Mouse (Mus musculus) hindbrain, postnatal 0 days (tissue): ENCODE data around the gene Dlg2. TPM values are rescaled to one million over a fixed set of nuclear protein-coding genes. Genes with fewer than 3 reads are reported as not detected.

ENCODE experiments used
- ATAC-seq: fragments of 200-750 bp; cut with Nextera tagmentation; 2 replicates; pipeline ENCODE4 v1.8.0; 2017; ENCODE audit warnings: mild to moderate bottlenecking, moderate TSS enrichment, moderate library complexity
- DNase-seq: peaks from one replicate; pipeline ENCODE4 v3.0.0-alpha.2; 2015; ENCODE audit warnings: low spot score
- H3K27ac ChIP-seq: fragments of 300-500 bp; sonication (generic); 2 replicates; pipeline ENCODE4 v1.5.1; 2014; ENCODE audit warnings: mild to moderate bottlenecking
- H3K27me3 ChIP-seq: fragments of 300-500 bp; sonication (generic); 2 replicates; pipeline ENCODE4 v1.6.1; 2014; ENCODE audit warnings: low read length, mixed read lengths; ENCODE audit not compliant: insufficient read depth
- H3K36me3 ChIP-seq: fragments of 300-500 bp; sonication (generic); 2 replicates; pipeline ENCODE4 v1.6.1; 2014; ENCODE audit warnings: low read length, mixed read lengths; ENCODE audit not compliant: insufficient read depth
- H3K4me1 ChIP-seq: fragments of 300-500 bp; sonication (generic); 2 replicates; pipeline ENCODE4 v1.6.1; 2014; ENCODE audit warnings: antibody characterized with exemption, low read length, mixed read lengths; ENCODE audit not compliant: insufficient read depth
- H3K4me2 ChIP-seq: fragments of 300-500 bp; sonication (generic); 2 replicates; pipeline ENCODE4 v1.6.1; 2014; ENCODE audit warnings: low read depth, mild to moderate bottlenecking, low read length, moderate library complexity, mixed read lengths
- H3K4me3 ChIP-seq: fragments of 300-500 bp; sonication (generic); 2 replicates; pipeline ENCODE4 v1.5.1; 2014; ENCODE audit warnings: low read length
- H3K9ac ChIP-seq: fragments of 300-500 bp; sonication (generic); replicated peaks from 2 replicates; pipeline ENCODE4 v1.6.1; 2014; ENCODE audit warnings: mild to moderate bottlenecking, low read length, moderate library complexity, mixed read lengths
- H3K9me3 ChIP-seq: fragments of 300-500 bp; sonication (generic); 2 replicates; pipeline ENCODE4 v1.6.1; 2016; ENCODE audit warnings: low read length, mixed read lengths
- CTCF ChIP-seq: IDR thresholded peaks from 2 replicates; pipeline ENCODE4 v1.5.1; 2016; ENCODE audit warnings: antibody characterized with exemption, control low read depth, low read depth
- WGBS: fragments of 180-500 bp; shearing (Covaris S2); extraction: QIAGEN DNeasy Blood & Tissue Kit; methylation state at CpG from one replicate; pipeline ENCODE4 v1.1.7; 2014; 5-methylcytosine and 5-hydroxymethylcytosine counted together
- polyA plus RNA-seq: library from polyadenylated mRNA; unstranded; fragments of >200 nt; fragmentation: Nextera tagmentation; extraction: Ambion mirVana; gene quantifications from 2 replicates; pipeline ENCODE4 v1.2.1, GENCODE M21; 2015
- total RNA-seq: library from RNA; depleted of rRNA; stranded (reverse); fragments of >200 nt; gene quantifications from 2 replicates; pipeline ENCODE4 v1.2.3, GENCODE M21; 2014

The Dlg2 gene
- total and polyA plus RNA-seq, 2 experiments from 2014 or later, result 20.4 to 113 TPM

DNA sequence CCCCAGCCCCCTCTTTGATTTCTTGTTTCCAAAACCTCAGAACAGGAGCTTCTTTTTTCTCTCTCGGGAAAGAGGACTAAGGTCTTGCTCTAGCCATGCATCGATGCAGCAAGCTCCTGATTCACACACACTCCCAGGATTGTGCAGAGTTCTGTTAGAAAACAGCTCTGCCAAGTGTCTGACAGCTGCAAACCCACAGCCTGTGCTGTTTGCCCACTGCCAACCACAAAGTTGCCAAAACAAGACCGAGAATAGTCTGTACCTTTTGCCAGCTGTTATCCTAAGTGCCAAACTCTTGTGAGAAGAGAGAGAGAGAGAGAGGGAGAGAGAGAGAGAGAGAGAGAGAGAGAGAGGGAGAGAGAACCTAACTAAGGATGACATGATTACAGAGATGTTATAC is 1948.2 kb downstream of the Dlg2 start:
- no peaks in the 10 kb centered on the region for H3K27me3 ChIP-seq
- H3K9ac ChIP-seq, result no peak overlapping the region
- WGBS, result 48% methylated on average over 3 of the region's 3 CpGs
- H3K36me3 ChIP-seq, result no peaks in the 10 kb centered on the region
- H3K9me3 ChIP-seq, result no peaks in the 10 kb centered on the region
- H3K4me1 ChIP-seq, result no peaks in the 10 kb centered on the region
- H3K27ac ChIP-seq, result no peak overlapping the region
- ATAC-seq (peak; percentile 51; the same call in 1 of the 2 replicates), DNase-seq (peak; percentile 41)
- no peak overlapping the region for H3K4me3 ChIP-seq
- no peak for TF ChIP-seq CTCF
- no peak overlapping the region for H3K4me2 ChIP-seq

GRCm38 (mm10) chr7:92427280-92427679 is 1950.8 kb downstream of the Dlg2 start:
- no peaks in the 10 kb centered on the region for H3K4me1 ChIP-seq
- no peaks in the 10 kb centered on the region; the same call in 1 of the 2 replicates for H3K36me3 ChIP-seq
- 79% methylated on average over 4 of the region's 4 CpGs for WGBS
- H3K9me3 ChIP-seq, result no peaks in the 10 kb centered on the region
- no peak overlapping the region for H3K4me2 ChIP-seq
- no peak for DNase-seq
- no peak for TF ChIP-seq CTCF
- no peak for ATAC-seq
- no peak overlapping the region for H3K4me3 ChIP-seq
- H3K9ac ChIP-seq, result no peak overlapping the region
- H3K27ac ChIP-seq, result no peak overlapping the region
- H3K27me3 ChIP-seq, result no peaks in the 10 kb centered on the region

GRCm38 (mm10) chr7:92428629-92429028 is 1952.2 kb downstream of the Dlg2 start:
- Histone ChIP-seq H3K4me3 (no peak overlapping the region), H3K9me3 (no peaks in the 10 kb centered on the region), H3K27ac (no peak overlapping the region), H3K9ac (no peak overlapping the region), H3K4me1 (no peaks in the 10 kb centered on the region), H3K4me2 (no peak overlapping the region), H3K36me3 (no peaks in the 10 kb centered on the region; the same call in 1 of the 2 replicates), H3K27me3 (no peaks in the 10 kb centered on the region)
- DNase-seq (no peak), ATAC-seq (no peak)
- TF ChIP-seq CTCF, result no peak
- 76% methylated on average over 5 of the region's 5 CpGs for WGBS

GRCm38 (mm10) chr7:92430254-92430653 is 1953.8 kb downstream of the Dlg2 start:
- DNase-seq (no peak), ATAC-seq (no peak)
- H3K36me3 ChIP-seq, result no peaks in the 10 kb centered on the region; the same call in 1 of the 2 replicates
- H3K27ac ChIP-seq, result no peak overlapping the region
- no peak overlapping the region for H3K9ac ChIP-seq
- H3K9me3 ChIP-seq, result no peaks in the 10 kb centered on the region
- no peak overlapping the region for H3K4me2 ChIP-seq
- no peaks in the 10 kb centered on the region for H3K4me1 ChIP-seq
- 85% methylated on average over 2 of the region's 2 CpGs for WGBS
- TF ChIP-seq CTCF, result no peak
- H3K27me3 ChIP-seq, result no peaks in the 10 kb centered on the region
- no peak overlapping the region for H3K4me3 ChIP-seq

- TF ChIP-seq CTCF, result no peak
- Histone ChIP-seq H3K36me3 (no peaks in the 10 kb centered on the region), H3K9me3 (no peaks in the 10 kb centered on the region), H3K27ac (no peak overlapping the region), H3K4me1 (no peaks in the 10 kb centered on the region), H3K9ac (no peak overlapping the region), H3K4me3 (no peak overlapping the region), H3K27me3 (no peaks in the 10 kb centered on the region), H3K4me2 (no peak overlapping the region)
- DNase-seq, result no peak
- no peak for ATAC-seq
- 81% methylated on average over 2 of the region's 2 CpGs for WGBS
These were observed 1960.7 kb downstream of the Dlg2 start for GRCm38 (mm10) chr7:92437168-92437567.

GRCm38 (mm10) chr7:92439503-92440487 is 1963.3 kb downstream of the Dlg2 start:
- ATAC-seq, result peak; percentile 84
- no peak for TF ChIP-seq CTCF

DNA sequence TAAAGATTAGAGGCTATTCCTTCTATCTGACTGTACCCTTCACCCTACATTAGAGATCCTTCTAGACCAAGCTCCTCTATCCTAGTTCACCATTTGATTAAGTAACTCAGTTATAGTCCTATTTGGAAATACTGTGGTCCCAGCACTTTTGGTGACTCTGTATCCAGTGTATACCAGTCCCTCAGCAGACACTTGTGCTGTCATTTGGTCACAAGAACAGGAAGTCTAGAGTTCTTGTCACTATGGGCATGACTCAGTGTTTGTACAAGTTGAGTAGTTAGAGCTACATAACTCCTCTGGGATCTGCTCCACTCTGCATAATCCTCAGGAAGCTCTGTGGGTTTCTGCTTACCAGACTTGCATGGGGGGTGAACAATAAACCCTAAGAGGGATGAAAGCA is 1965.1 kb downstream of the Dlg2 start:
- Histone ChIP-seq H3K9ac (no peak overlapping the region), H3K36me3 (no peaks in the 10 kb centered on the region), H3K9me3 (no peaks in the 10 kb centered on the region), H3K27me3 (no peaks in the 10 kb centered on the region), H3K27ac (no peak overlapping the region), H3K4me1 (no peaks in the 10 kb centered on the region), H3K4me3 (no peak overlapping the region), H3K4me2 (no peak overlapping the region)
- no peak for TF ChIP-seq CTCF
- DNase-seq, result no peak
- ATAC-seq, result no peak

More at GRCm38 (mm10) chr7:92439503-92440487, 1963.3 kb downstream of the Dlg2 start:
- Histone ChIP-seq H3K9me3 (no peaks in the 10 kb centered on the region), H3K27me3 (no peaks in the 10 kb centered on the region), H3K9ac (no peak overlapping the region), H3K36me3 (no peaks in the 10 kb centered on the region), H3K27ac (peak overlapping the region; percentile 23; the same call in 1 of the 2 replicates), H3K4me3 (no peak overlapping the region), H3K4me2 (no peak overlapping the region), H3K4me1 (no peaks in the 10 kb centered on the region)
- 70% methylated on average over 8 of the region's 8 CpGs for WGBS
- DNase-seq, result peak; percentile 42
